Mouse (Mus musculus) skeletal muscle tissue, adult 2 months (tissue): Measurements from ENCODE around the gene Phf1.

Experiments used
- DNase-seq: peaks from one replicate; pipeline ENCODE4 v3.0.0-alpha.2; 2012; ENCODE audit warnings: low read depth, low spot score

The Phf1 gene

DNA sequence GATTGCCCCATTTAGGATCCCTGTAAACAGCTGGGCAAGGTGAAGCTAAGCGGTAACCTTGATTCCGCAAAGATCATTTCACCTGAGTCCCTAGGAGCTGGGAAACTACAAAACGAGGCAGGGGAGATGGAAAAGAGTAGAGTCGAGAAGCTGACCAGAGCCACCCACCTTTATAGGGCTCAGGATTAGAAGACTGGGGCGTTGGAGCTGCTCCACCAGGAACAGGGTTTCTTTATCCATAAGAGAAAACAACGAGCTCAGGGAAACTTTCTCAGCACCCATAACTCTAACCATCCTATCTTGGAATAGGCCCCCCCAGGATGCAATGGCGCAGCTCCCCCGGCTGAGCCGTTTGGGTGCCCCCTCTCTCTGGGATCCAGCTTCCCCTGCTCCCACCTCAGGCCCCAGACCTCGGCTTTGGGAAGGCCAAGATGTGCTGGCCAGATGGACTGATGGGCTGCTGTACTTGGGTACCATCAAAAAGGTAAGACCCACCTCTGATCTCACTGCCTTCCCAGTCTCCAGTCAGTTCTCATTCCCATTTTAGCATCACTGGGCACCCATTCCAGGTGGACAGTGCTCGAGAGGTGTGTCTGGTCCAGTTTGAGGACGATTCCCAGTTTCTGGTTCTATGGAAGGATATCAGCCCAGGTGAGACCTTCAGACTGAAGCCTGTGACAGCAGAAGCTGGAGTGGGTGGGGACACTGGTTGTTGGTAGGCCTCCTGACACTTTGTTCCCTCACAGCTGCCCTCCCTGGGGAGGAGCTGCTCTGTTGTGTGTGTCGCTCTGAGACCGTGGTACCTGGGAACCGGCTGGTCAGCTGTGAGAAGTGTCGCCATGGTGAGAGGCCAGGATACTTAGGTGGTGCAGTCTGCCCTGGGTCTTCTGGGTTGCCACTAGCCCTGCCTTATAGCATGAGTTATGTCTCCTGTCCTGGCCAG, 1.3 kb downstream of the Phf1 start:
- DNase-seq = no peak

DNA sequence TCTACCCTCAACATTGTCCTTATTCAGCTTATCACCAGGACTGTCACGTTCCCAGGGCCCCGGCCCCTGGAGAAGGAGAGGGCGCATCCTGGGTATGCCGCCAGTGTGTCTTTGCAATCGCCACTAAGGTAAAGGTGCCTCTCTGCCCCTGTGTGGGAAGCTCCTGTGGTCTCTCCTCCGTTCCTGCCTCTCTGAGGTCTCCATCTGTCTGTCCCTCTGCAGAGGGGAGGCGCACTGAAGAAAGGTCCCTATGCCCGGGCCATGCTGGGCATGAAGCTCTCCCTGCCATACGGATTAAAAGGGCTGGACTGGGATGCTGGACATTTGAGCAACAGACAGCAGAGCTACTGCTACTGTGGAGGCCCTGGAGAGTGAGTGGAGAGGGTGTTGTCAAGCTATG, 2.2 kb downstream of the Phf1 start:
- DNase-seq = no peak

DNA sequence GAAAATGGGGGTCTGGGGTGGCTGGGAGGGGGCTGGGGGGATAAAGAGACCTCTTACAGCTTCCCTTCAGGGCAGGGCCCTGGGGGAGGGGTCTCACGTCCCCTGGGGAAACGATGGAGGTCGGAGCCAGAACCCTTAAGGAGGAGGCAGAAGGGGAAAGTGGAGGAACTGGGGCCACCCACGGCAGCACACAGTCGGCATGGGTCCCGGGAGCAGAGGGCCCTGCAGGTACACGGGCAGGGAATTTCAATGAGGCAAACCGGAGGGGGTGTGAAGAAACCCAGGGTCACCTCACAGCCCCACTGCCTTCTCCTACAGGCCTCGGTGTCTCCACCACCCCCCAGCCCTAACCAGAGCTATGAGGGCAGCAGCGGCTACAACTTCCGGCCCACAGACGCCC, 3.6 kb downstream of the Phf1 start:
- no peak for DNase-seq

DNA sequence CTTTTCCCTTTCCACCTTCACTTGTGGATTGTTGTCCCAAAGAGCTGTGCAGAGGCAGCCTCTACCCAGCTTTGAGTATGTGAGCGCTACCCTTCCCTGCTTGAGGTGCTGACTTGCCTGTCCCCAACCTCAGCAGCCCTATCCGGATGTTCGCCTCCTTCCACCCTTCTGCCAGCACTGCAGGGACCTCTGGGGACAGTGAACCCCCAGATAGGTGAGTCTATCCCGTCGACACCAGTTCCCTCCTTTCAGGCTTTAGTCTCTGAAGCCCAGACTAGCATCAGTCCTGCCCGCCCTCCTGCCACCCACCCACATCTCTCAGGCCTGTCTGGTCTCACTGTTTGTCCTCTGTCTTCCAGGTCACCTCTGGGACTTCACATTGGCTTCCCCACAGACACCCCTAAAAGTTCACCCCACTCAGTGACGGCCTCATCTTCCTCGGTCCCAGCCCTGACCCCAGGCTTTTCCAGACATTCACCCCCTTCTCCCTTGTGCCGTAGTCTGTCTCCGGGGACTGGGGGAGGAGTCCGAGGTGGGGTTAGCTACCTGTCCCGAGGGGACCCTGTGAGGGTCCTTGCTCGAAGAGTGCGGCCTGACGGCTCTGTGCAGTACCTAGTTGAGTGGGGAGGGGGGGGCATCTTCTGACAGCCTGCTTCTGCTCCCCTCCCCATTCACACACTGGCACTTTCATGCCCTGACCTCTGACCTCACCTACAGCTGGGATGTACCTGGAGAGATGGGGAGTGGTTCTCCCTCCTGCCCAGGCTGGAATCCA, 4.3 kb downstream of the Phf1 start:
- no peak for DNase-seq

DNA sequence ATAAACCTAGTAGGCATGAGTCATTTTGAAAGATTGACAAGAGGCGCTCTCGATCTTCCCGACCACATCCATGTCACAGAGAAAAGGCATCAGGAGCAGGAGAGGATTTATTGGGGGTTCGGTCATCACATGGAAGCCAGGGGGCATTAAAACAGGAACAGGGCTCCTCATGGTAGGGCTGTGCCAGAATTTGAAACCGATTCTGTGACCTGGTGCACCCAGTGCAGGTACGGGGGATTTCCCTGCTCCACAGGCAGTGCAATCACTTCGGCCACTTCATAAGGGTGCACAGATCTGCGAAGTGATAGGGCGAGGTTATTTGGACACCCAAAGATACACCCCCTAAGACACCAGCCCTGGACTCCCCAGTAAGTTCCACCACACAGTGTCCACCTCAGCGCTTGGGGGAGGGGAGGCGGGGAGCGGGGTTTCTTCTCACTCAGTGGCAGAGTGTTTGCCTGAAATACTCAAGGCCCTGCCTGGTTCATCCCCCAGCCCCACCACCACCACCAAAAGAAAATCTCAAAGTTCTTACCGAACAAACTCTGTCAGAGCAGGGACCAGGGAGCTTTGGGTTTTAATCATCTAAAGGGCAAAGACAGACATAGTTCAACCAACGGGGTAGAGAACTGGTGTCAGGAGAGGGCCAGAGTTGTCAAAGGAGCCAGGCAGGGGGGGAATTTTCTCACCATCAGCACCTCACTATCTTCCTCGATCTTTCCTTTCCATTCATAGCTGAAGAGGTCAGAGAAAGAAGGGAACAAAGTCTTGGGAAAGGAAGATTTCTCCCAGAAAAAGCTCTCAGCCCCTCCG, 5.2 kb downstream of the Phf1 start:
- no peak for DNase-seq

DNA sequence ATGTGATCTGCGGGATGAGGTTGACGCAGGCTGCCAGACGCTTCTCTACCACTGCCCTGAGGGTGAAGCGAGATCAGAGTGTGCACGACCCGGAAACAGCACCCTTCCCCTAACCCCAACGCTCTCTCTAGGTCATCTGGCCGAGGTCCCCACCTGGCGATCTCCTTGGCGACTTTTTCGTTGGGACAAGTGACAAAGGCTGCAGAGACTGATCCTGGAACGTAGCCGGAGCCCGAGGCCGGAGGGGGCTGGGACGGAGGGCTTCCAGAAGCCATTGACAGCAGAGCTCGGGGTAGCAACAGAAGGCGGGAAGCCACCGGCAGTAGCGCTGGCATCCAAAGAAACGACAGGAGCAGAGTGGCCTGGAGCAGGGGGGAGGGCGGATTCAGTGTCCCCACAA, 5.9 kb downstream of the Phf1 start:
- DNase-seq = no peak

DNA sequence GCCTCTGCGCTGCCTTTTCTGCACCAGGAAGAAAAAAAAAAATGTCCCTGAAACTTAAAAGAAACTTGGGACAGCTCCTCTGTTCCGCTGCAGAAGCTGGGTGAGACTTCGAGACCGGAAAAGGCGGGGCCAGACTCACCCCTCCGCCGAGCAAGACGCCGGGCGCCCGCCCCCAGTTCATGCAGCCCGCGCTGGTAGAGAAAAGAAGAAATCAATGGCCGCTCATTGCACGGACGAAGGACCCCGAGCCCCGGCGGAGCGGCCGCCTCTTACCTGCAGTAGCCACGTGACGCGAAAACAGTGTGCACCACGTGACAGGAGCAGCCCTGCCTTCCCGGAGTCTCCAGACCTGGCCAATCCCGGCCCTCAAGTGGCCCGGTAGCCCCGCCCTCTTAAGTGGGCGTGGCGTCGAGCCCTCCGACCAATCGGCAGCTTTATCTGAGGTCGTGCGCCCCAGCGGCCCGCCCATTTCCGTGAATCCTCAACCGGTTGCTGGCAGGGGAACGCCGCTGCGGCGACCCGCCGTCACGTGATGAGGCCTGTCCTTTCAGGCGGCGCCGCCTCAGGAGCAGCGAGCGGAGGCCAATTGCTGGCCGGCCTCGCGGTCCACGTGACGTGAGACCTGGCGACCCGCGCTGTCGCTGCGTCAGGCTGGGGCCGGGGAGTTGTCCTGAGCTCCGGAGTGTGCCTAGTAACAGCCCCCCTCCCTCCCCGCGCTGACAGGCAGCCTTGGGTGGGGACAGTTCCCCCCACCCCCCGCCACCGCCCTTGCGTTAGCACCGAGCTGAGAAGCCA, 6.5 kb downstream of the Phf1 start, which contains the start of gene Cuta:
TSS of gene Cuta (minus strand) at position 392 of the 795 bp plus-strand sequence.
- peak; percentile 100 for DNase-seq

DNA sequence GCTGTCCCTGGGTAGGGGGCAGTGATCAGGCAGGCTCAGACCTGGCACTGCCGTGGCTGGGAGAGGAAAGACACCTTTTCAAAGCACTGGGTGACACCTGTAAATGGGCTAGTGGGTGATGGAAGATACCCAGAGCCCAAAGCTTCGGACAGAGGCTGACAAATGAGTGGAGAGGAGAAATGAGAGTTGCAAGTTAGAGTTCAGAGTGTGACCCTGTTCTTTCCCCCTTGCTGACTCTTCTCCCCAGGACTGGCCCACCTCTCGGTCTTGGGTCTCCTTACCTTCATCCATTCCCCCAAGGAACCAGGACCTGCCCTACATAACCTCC, 7.1 kb downstream of the Phf1 start:
- no peak for DNase-seq

DNA sequence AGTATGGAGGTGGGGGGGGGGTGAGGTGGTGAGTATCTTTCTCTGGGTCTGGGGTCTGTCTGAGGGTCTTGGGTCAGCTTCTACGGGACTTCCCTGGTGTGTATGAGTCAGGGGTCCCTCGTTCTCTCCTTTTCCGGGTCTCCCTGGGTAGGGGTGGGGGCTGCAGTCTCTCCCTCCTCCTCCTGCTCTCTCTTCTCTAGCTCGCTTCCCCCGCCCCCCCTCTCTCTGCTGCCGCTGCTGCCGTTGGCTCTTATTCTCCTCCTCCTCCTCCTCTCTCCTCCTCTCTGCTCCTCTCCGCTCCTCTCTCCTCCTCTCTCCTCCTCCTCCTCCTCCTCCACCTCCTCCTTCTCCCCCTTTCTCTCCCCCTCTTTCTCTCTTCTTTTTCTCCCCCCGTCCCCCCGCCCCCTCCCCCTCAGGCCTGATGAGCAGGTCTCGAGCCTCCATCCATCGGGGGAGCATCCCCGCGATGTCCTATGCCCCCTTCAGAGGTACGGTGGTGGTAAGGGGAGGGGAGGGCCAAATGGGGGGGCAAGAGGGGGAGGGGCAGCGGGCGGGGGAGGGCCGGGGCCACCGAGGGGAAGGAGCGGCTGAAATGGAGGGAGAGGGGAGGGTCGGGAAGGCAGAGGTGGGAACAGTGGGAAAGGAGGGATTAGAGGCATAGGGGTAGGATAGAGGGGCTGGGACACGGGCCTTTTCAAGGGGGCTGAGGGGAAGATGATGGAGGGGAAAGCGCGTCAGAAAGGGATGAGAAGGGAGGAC, 8.4 kb downstream of the Phf1 start, which contains the start of gene Syngap1:
TSS of gene Syngap1 (plus strand) at position 223 of the 759 bp plus-strand sequence.
- no peak for DNase-seq

DNA sequence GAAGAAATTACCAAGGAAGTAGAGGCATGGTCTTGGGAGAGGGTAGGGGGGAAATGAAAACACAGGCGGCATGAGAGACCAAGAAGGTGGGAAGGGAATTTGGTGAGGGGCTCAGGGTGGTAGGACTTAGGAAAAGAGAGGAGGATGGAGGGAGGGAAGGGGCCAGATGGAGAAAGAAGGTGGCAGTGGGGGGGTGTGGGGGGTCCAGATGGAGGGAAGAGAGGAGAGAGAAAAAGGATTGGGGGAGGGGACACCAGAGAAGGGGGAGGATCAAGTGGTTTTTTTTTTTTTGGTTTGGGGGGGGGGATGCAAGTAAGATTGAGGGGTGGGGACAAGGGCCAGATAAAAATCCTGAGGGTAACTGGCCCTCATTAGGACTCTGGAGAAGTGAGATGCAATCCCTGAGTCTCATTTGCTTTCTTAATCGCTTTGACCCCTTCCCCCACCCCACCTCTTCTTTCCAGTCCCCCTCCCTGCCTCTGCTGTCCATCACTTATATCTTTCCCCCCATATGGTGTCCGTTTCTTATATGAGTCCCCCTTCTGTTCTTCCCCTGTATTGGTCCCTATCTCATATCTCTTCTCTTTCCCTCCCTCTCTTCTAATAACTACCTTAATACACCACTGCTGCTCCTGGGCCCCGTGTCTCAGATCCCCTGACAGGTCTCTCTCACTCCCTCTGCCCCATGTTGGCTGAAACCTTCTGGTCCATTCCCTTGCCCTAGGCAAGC, 9.2 kb downstream of the Phf1 start:
- DNase-seq = no peak

DNA sequence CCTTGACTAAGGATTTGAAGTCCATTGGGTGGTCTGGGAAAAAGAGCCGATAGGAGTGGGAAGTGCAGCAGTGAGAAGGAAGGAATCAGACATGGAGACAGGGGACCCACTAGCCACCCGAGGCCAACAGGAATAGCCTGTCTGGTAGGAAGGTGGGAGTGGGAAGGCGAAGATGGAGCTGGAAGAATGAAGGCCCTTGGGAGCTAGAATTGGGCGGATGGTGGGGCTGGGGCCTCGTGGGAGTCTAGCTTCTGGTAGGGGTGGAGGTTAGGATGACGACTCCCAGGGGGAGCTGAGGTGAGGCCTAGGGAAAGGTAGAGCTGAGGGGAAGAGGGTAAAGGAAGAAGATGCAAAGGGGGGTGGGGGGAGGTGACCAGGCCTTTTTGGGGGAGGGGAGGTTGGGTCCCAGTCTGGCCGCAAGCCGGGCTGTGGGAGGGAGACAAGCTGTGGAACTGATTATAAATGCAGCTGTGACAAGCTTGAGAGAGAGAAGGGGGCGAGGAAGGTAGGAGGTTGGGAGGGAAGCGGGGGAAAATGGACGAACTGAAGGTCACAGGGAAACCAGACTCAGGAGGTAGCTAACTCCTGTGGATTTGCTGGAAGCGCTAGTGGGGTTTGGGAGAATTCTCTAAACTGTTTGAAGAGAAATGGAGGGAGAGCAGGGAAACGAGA, 13.1 kb downstream of the Phf1 start:
- no peak for DNase-seq

DNA sequence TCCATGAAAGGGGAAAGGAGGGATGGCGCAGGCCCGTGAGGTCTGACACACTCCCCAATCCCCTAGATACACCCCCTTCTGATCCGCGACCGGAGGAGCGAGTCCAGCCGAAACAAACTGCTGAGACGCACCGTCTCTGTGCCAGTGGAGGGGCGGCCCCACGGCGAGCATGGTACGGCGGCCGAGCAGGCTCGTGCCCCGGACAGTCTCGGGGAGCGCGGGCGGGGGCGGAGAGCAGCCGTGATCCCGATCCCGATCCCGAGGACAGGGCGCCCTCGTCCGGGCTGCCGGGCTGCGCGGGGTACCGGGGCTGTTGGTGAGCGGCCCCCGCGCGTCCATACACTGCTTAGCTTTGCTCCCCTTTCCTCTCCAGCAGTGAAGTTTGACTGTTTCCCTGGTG, 13.7 kb downstream of the Phf1 start:
- DNase-seq = peak; percentile 63

DNA sequence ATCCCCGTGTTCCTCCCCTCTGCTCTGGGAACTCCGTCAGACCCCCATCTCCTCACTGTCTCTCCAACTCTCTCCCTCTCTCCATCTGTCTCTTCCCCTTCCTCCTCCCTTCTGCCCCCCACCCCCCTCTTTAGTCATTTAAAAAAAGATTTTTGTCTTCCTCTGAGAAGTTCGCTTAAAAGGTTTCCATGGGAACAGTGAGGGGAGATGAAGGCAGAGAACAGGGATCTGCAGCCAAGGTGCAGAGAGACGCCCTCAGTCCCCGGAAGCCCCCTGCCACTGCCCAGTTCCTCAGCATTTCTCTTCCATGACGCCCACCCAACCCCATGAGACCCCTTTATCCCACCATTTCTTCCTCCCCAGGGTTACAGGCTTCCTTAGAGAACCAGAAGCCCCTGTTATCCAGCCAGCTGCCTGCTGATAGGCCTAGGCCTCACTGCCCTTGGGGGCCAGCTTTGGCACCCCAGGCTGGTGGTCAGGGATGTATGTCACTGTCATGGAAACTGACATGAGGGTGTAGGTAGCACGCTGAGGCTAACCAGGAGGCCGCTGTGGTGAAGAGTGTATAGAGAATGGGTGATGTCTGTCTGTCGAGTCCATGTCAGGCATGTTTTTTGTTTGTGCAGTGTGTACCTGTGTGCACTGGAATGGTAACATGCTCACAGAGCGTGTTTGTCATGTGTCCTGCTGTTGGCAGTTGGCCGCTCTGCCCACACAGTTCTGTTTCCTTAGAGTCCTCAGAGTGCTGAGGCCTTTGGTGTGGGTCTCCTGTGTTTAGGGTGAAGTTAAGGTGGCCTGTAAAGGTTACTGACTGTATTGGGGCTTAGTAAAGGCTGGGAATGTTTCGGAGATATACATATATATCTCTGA, 14.6 kb downstream of the Phf1 start:
- no peak for DNase-seq

DNA sequence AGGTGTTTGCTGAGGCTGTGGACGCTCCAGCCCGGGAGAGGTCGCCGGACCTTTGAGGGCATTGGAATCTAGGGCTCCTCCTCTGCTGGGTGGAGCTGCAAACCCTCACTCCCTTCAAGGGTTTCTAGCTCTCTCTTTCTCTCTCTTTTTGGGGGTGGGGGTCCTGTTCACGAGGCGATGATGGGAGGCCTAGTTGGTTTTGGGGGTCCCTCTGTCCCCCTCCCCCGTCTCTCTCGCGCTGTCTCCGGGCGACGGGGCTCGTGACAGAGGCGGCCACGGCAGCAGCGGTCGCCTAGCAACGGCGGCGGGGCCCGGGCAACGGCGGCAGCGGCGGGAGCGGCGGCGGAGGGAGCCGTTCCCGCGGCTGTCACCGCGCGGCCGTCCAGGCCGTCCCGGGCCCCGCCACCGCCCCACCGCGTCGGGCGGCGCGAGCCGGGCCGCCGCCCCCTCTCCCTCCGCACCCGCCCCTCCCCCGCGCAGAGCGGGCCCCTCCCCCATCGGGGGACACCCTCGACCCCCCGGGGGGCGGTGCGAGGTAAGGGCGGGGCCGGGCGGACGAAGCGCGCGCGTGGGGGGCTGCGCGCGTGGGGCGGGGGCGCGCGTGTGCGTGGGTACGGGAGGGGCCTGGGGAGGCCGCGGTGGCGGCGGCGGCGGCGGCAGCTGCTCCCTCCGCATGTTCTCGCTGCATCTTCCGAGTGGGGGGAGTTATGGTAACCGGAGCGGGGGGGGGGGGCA, 15.6 kb downstream of the Phf1 start:
- no peak for DNase-seq

DNA sequence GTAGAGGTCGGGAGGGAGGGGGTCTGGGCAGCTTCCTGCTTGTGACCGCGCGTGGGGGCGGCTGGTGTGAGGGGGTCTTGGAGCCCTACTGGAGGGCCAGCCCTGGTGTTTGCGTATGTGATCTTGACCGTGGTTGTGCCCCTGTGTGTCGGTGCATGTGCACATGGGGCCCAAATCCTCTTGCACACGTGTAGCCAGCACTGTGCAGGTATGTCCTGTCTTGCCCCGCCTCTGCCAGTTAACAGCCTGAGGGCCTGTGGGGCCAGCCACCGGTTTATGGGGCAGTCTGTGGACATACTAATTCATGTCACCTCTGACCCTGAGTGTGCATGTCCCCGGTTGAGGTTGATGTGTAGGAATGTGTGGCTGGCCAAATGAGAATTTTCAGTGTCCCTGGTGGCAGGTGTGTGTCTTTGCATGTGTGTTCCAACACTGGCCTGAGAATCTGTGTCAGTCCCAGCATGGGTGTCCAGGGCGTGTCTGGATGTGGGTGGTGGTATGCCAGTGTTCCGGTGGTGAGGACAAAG, 16.3 kb downstream of the Phf1 start:
- no peak for DNase-seq

DNA sequence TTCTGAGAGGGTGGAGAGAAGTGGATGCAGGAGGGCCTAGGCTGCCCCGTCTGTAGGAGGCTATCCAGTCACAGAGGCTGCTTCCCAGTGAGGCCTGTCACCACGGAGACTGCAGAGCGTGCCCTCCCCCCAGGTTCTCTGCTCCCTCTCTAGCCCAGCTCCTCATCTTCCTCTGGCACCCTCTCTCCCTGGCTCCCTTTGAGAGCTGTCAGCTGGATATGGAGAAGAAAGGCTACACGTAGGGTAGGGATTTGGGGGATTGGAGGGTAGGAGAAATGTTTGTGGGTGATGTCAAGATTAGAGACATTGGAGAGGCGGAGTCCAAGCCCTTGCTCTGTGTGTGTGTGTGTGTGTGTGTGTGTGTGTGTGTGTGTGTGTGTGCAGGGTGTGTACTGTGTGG, 17.0 kb downstream of the Phf1 start:
- no peak for DNase-seq
